Mouse (Mus musculus) monocyte, adult 5-6 weeks (primary cell): ENCODE measurements around the gene Rgs11. TPM values are rescaled to one million over a fixed set of nuclear protein-coding genes. Genes with fewer than 3 reads are reported as not detected.

Experiments
- ATAC-seq: fragments of 153-309, 156-312 bp; replicated peaks from 2 replicates; pipeline ENCODE4 v1.8.0; 2017; ENCODE audit warnings: mild to moderate bottlenecking; ENCODE audit not compliant: low TSS enrichment, insufficient number of reproducible peaks, severe bottlenecking, poor library complexity, low FRiP score
- total RNA-seq: library from RNA; stranded (forward); fragments of 200-1000, 200-491, 200-594 nt; gene quantifications from 3 replicates; pipeline ENCODE4 v1.2.3, GENCODE M21; 2017

Gene Rgs11
- total RNA-seq, 1 experiment from 2014 or later, result not detected

DNA sequence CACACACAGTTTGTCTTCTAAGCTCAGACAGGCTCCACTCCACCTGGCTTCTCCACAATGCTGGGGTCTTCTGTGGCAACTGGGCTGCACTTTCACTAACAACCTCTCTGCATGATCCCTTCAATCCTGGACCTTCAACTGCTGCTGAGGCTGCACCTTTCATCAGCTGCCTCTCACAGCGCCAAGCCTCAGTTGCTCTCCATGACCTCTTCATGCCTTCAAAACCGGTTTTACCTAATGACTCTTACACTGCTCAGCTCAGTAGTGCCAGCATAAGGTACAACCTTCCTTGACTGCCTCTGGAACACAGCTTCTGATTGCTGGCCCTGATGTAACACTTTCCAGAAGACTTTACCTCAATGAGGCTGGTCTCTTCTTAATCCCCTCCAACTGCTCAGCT lies 18.8 kb downstream of the Rgs11 start:
- no peak for ATAC-seq

- ATAC-seq, result no peak
Measured at GRCm38 (mm10) chr17:26225150-26225549, 22.4 kb downstream of the Rgs11 start.

GRCm38 (mm10) chr17:26229776-26230175 lies 27.0 kb downstream of the Rgs11 start:
- 0 out of 2 replicates have a peak, but pooled peaks have one; percentile 42 for ATAC-seq

GRCm38 (mm10) chr17:26231156-26231555 lies 28.4 kb downstream of the Rgs11 start:
- no peak for ATAC-seq

- no peak for ATAC-seq
Measured at GRCm38 (mm10) chr17:26232863-26233262, 30.1 kb downstream of the Rgs11 start.

- ATAC-seq, result no peak
Measured at GRCm38 (mm10) chr17:26234386-26234785, 31.6 kb downstream of the Rgs11 start.

DNA sequence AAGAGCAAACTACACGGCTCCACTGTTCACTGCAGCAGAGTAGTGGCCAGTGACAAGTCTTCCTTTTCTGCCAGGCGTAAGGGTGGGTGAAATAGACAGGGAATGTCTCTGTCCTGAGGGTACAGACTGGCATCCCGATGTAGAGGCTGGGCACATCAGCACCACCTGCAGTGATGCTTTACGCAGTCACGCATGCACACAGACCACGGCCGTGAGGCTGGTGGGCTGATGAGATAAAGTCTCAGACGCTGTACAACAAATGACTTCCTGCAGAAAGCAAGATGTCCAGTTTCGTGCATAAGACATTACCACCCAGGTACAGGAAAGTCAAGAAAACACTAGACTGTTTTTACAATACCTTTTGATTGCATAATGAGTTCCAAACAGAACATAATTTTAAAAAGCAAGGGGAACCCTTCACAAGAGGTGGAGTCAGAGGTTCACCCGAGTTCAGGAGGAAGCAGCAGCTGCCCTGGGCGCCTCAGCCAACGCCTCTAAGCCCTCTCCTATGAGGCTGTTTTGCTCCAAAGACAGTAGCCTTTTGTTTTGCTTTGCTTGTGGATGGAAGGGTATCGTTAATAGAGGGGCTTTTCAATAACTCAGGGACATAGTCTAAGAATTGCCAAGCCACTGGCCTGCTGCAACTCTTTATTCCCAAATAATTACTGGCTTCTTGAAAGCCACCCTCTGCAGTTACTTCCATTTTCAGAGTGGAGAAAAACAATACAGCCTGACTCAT lies 32.5 kb downstream of the Rgs11 start:
- peak; percentile 56 for ATAC-seq

DNA sequence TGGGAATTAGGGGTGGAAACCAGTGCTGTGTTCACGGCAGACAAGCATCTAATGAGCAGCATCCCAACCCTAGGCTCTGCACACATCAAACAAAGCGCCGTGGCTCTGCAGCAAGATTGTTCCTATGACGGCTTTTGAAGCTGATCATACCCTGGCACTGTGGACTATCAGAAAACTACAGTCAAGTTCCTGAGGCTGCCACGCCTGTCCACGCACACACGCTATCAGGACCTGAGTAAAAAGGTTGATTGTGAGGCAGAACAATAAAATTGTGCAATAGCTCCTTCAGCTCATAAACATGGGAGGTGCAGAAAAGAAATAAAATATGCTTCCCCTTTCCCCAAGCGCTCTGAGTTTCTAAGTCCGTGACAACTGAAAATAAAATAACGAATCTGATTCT lies 34.9 kb downstream of the Rgs11 start:
- peak; percentile 51 for ATAC-seq

DNA sequence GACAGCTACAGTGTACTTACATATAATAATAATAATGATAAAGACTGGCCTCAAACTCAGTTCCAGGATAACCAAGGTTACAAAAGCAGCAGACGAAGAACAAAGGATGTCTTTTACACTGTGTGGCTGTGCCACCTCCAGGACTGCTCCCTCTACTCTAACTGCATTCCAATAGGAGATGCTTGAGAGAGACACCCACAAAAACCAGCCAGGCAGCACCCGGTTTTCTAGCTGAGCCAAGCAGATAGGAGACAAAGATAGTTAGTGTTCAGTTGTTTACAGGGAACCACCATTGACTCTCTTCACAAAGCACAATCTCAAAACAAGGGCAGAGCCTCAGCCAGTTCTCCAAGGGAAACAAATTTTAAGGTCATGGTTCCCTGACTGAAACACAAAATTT lies 36.8 kb downstream of the Rgs11 start:
- no peak for ATAC-seq

- no peak for ATAC-seq
Measured at GRCm38 (mm10) chr17:26240120-26240790, 37.5 kb downstream of the Rgs11 start.

- no peak for ATAC-seq
Measured at GRCm38 (mm10) chr17:26240990-26241389, 38.2 kb downstream of the Rgs11 start.

DNA sequence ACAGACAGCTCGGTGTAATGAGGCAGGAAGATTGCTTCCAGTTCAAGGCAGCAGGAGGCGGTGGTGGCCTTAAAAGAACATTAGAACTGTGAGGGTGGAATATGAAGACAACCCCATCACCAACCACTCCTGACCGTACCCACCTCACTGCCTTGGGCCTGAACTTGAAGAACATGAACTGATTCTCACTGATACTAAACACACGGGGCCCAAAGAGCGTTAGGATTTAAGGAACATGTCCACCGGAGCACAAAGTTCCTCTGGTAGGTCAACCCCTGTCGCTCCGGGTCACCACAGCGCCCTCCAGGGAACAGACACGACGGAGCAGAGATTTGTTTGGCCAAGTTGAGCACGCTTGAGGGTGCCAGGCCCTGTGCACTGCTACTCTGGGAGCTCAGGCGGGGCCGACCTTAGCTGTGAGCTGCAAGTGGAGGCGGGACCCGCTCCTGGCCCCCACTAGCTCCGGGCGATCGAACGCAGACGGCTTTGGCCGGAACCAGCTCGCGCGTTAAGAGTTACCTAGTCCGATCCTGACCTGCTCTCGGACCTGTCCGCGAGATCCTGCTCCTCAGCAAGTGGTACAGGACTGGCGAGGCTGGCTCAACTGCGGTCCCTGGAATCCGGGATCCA lies 40.8 kb downstream of the Rgs11 start:
- peak; percentile 75 for ATAC-seq

- ATAC-seq, result peak; percentile 96
Measured at GRCm38 (mm10) chr17:26244101-26244841, 41.5 kb downstream of the Rgs11 start, which contains the start of gene Fam234a. TSS of gene Fam234a (minus strand) at chr17:26244242.

GRCm38 (mm10) chr17:26251886-26252538 lies 49.3 kb downstream of the Rgs11 start:
- ATAC-seq, result no peak

DNA sequence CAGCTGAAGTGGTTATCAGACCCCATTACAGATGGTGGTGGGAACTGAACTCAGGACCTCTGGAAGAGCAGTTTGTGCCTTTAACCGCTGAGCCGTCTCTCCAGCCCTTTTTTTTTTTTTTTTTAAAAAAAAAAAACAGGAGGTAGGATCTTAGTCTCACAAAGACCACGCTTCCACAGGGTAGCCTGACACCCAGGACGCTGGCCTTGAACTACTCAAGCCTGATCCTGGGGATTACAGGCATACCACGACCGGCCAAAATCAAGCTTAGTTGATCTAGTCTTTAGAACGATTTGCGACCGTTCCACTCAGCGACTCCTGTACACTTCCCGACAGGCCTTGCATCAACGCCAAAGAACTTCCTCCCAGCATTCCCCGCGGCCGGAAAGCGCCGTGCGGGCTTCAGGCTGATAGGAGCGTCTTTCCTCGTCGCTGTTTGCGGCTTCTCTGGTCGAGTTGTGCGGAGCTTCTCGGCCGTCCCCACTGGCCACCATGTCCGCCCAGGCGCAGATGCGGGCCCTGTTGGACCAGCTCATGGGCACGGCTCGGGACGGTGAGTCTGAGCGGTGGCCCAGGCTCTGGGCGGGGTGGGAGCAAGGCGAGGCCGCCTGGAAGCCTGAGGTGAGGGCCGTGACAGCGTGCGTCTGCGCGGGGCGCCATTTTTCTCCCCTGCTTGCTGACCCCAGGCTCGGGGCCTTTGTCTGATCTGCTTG lies 49.9 kb downstream of the Rgs11 start, which contains the start of gene Luc7l:
TSS of gene Luc7l (plus strand) at position 358 of the 713 bp plus-strand sequence.
- ATAC-seq, result peak; percentile 96

GRCm38 (mm10) chr17:26253399-26253798 lies 50.6 kb downstream of the Rgs11 start:
- ATAC-seq, result peak; percentile 21; the same call in 1 of the 2 replicates

DNA sequence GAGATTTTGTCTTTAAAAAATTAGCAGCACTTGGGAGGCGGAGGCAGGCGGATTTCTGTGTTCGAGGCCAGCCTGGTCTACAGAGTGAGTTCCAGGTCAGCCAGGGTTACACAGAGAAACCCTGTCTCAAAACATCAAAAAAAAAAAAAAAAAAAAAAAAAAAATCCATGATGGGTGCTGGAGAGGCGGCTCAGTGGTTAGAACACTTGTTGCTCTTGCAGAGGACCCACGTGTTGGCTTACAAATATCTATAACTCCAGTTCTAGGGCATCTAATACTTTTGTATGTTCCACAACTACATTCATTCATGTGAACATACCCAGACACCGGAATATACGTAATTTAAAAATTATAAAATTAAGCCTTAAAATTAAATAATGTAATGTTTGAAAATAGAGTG lies 52.6 kb downstream of the Rgs11 start:
- ATAC-seq, result no peak
